Mouse (Mus musculus): ENCODE measurements at regions not wholly inside any gene's neighbourhood (a gene's known extent, or its start where the extent isn't known, plus 50 kb on each side); places are given as distances from the start of the nearest gene placed in this dataset.

DNA sequence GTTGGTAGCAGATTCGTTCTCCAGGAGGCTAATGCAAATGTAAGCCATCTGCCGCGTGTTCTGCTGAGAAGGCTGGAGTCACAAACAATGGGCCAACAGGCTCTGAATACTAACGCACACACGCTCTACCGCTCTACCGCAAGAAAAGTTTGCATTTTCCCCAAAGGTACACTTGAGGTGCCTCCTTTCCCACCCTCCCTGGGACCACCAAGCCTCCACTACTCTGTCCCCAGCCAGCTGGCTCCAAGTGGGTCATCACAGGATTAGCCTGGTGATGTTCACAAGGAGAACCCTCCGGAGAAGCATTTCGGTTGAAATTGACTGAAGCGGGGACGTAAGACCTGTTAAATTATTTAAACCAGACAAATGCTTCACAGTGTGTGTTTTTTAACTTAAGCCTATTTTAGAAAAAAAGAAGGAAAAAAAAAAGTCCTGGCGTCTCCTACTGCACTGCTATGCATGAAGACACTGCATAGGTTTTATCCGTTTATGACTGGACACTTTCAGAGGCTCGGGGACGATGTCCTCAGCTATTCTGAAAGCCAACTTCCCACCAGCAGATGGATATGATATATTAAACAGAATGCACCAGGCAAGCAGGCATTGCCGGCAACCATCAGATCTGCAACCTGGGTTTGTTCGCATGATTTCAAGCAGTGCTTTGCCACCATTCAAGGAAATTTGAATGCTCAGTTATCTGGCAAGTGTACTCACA, 187.8 kb downstream of the Rwdd3 start:
- TF ChIP-seq CTCF (conservative IDR thresholded peaks at IDR 0.05 in 1 of 2, IDR thresholded peaks at IDR 0.05 in 1 of 2; ENCODE audit: low read depth in 2 of 2, low read length in 2 of 2) (no peak), POLR2A (IDR thresholded peaks at IDR 0.05; ENCODE audit: low read depth, low read length) (no peak), MEF2A (IDR thresholded peaks at IDR 0.05; ENCODE audit: borderline replicate concordance, low read depth, low read length) (no peak), CHD1 (IDR thresholded peaks at IDR 0.05; ENCODE audit: low read depth, low read length) (no peak)
